Mouse (Mus musculus) midbrain, embryonic 13.5 days (tissue): Measurements from ENCODE around the gene Cyp2b19. TPM values are rescaled to one million over a fixed set of nuclear protein-coding genes. Genes with fewer than 3 reads are reported as not detected.
"Not testable (repeated sequence)": the region's sequence is repeated elsewhere in the genome, so short reads cannot be mapped to it uniquely, and the experiment has no call there.

Experiments
- ATAC-seq: fragments of 200-750 bp; cut with Nextera tagmentation; 2 replicates; pipeline ENCODE4 v1.8.0; 2017; ENCODE audit warnings: mild to moderate bottlenecking, moderate TSS enrichment, moderate library complexity
- H3K27ac ChIP-seq: fragments of 300-500 bp; sonication (generic); 2 replicates; pipeline ENCODE4 v1.5.1; 2015; ENCODE audit warnings: inconsistent platforms, mild to moderate bottlenecking, moderate library complexity
- H3K27me3 ChIP-seq: fragments of 300-500 bp; sonication (generic); 2 replicates; pipeline ENCODE4 v1.6.1; 2015; ENCODE audit warnings: mild to moderate bottlenecking, inconsistent platforms
- H3K36me3 ChIP-seq: fragments of 300-500 bp; sonication (generic); 2 replicates; pipeline ENCODE4 v1.6.1; 2015; ENCODE audit warnings: mild to moderate bottlenecking, inconsistent platforms
- H3K4me1 ChIP-seq: fragments of 300-500 bp; sonication (generic); replicated peaks from 2 replicates; pipeline ENCODE4 v1.6.1; 2015; ENCODE audit warnings: inconsistent platforms
- H3K4me2 ChIP-seq: fragments of 300-500 bp; sonication (generic); replicated peaks from 2 replicates; pipeline ENCODE4 v1.6.1; 2015; ENCODE audit warnings: moderate library complexity, mild to moderate bottlenecking, inconsistent platforms
- H3K4me3 ChIP-seq: fragments of 300-500 bp; sonication (generic); replicated peaks from 2 replicates; pipeline ENCODE4 v1.5.1; 2015; ENCODE audit warnings: mild to moderate bottlenecking, inconsistent platforms
- H3K9ac ChIP-seq: fragments of 300-500 bp; sonication (generic); replicated peaks from 2 replicates; pipeline ENCODE4 v1.6.1; 2015; ENCODE audit warnings: mild to moderate bottlenecking, inconsistent platforms
- H3K9me3 ChIP-seq: fragments of 300-500 bp; sonication (generic); 2 replicates; pipeline ENCODE4 v1.6.1; 2016; ENCODE audit warnings: mild to moderate bottlenecking, inconsistent platforms
- WGBS: fragments of 180-500 bp; shearing (Covaris S2); methylation state at CpG from one replicate; pipeline ENCODE4 v1.1.7; 2015; 5-methylcytosine and 5-hydroxymethylcytosine counted together
- polyA plus RNA-seq: library from polyadenylated mRNA; unstranded; fragments of >200 nt; fragmentation: Nextera tagmentation; extraction: Ambion mirVana; gene quantifications from 2 replicates; pipeline ENCODE4 v1.2.1, GENCODE M21; 2015

Cyp2b19 gene
- polyA plus RNA-seq, 1 experiment from 2014 or later = 0.38 TPM

- Histone ChIP-seq H3K9me3 (no peaks in the 10 kb centered on the region), H3K4me1 (peaks cover 10% of the 10 kb centered on the region; the same call in 1 of the 2 replicates), H3K27me3 (no peaks in the 10 kb centered on the region), H3K4me2 (peak overlapping the region; percentile 44), H3K36me3 (no peaks in the 10 kb centered on the region), H3K9ac (no peak overlapping the region), H3K4me3 (0 out of 2 replicates have a peak overlapping the region, but pooled peaks have one; percentile 8), H3K27ac (peak overlapping the region; percentile 19; the same call in 1 of the 2 replicates)
- peak; percentile 87 for ATAC-seq
- 4% methylated on average over 11 of the region's 11 CpGs for WGBS
These were observed 23.6 kb downstream of the Cyp2b19 start for GRCm38 (mm10) chr7:26780510-26780909.

- Histone ChIP-seq H3K4me3 (no peak overlapping the region), H3K27me3 (no peaks in the 10 kb centered on the region), H3K36me3 (no peaks in the 10 kb centered on the region), H3K4me2 (peak overlapping the region; percentile 44), H3K9me3 (no peaks in the 10 kb centered on the region), H3K9ac (no peak overlapping the region), H3K4me1 (peaks cover 10% of the 10 kb centered on the region; the same call in 1 of the 2 replicates), H3K27ac (0 out of 2 replicates have a peak overlapping the region, but pooled peaks have one; percentile 5)
- WGBS = 8% methylated on average over 8 of the region's 8 CpGs
- peak; percentile 31; the same call in 1 of the 2 replicates for ATAC-seq
These were observed 24.2 kb downstream of the Cyp2b19 start for GRCm38 (mm10) chr7:26780998-26781766.

GRCm38 (mm10) chr7:26781767-26782131 lies 24.8 kb downstream of the Cyp2b19 start:
- Histone ChIP-seq H3K9me3 (no peaks in the 10 kb centered on the region), H3K4me1 (peaks cover 10% of the 10 kb centered on the region; the same call in 1 of the 2 replicates), H3K4me2 (no peak overlapping the region), H3K27me3 (no peaks in the 10 kb centered on the region), H3K4me3 (no peak overlapping the region), H3K27ac (no peak overlapping the region), H3K36me3 (no peaks in the 10 kb centered on the region), H3K9ac (no peak overlapping the region)
- no peak for ATAC-seq
- WGBS = 27% methylated on average over 5 of the region's 8 CpGs

- Histone ChIP-seq H3K36me3 (no peaks in the 10 kb centered on the region), H3K27ac (no peak overlapping the region), H3K4me2 (no peak overlapping the region), H3K27me3 (no peaks in the 10 kb centered on the region), H3K4me3 (no peak overlapping the region), H3K9me3 (no peaks in the 10 kb centered on the region), H3K4me1 (peaks cover 10% of the 10 kb centered on the region; the same call in 1 of the 2 replicates), H3K9ac (no peak overlapping the region)
- ATAC-seq = no peak
- WGBS = 84% methylated on average over 5 of the region's 5 CpGs
These were observed 26.2 kb downstream of the Cyp2b19 start for GRCm38 (mm10) chr7:26783163-26783562.

- H3K4me3 ChIP-seq, H3K27me3 ChIP-seq, H3K9me3 ChIP-seq, ATAC-seq, H3K4me1 ChIP-seq, H3K4me2 ChIP-seq, H3K36me3 ChIP-seq, H3K27ac ChIP-seq, H3K9ac ChIP-seq: not testable (repeated sequence)
- 61% methylated on average over 1 of the region's 1 CpGs for WGBS
These were observed 29.1 kb downstream of the Cyp2b19 start for GRCm38 (mm10) chr7:26786013-26786412.

GRCm38 (mm10) chr7:26789984-26790383 lies 33.0 kb downstream of the Cyp2b19 start:
- Histone ChIP-seq H3K27ac (no peak overlapping the region), H3K4me2 (no peak overlapping the region), H3K27me3 (no peaks in the 10 kb centered on the region), H3K4me3 (no peak overlapping the region), H3K9me3 (no peaks in the 10 kb centered on the region), H3K4me1 (no peaks in the 10 kb centered on the region), H3K9ac (no peak overlapping the region), H3K36me3 (no peaks in the 10 kb centered on the region)
- 81% methylated on average over 6 of the region's 6 CpGs for WGBS
- ATAC-seq = no peak

- H3K36me3 ChIP-seq = no peaks in the 10 kb centered on the region
- H3K4me1 ChIP-seq = no peaks in the 10 kb centered on the region
- H3K9ac ChIP-seq = no peak overlapping the region
- H3K4me3 ChIP-seq = no peak overlapping the region
- ATAC-seq = no peak
- no peak overlapping the region for H3K27ac ChIP-seq
- no peaks in the 10 kb centered on the region for H3K27me3 ChIP-seq
- H3K9me3 ChIP-seq = no peaks in the 10 kb centered on the region; the same call in 1 of the 2 replicates
- no peak overlapping the region for H3K4me2 ChIP-seq
These were observed 43.2 kb downstream of the Cyp2b19 start for GRCm38 (mm10) chr7:26800104-26800503.

- 83% methylated on average over 1 of the region's 1 CpGs for whole genome bisulfite sequencing
- no peaks in the 10 kb centered on the region for H3K4me1 ChIP-seq
- ATAC-seq = no peak
- no peak overlapping the region for H3K9ac ChIP-seq
- no peaks in the 10 kb centered on the region for H3K36me3 ChIP-seq
- H3K9me3 ChIP-seq = no peaks in the 10 kb centered on the region; the same call in 1 of the 2 replicates
- H3K27me3 ChIP-seq = no peaks in the 10 kb centered on the region
- no peak overlapping the region for H3K27ac ChIP-seq
- H3K4me3 ChIP-seq = no peak overlapping the region
- H3K4me2 ChIP-seq = no peak overlapping the region
These were observed 44.1 kb downstream of the Cyp2b19 start for GRCm38 (mm10) chr7:26800996-26801395.

GRCm38 (mm10) chr7:26808592-26808991 lies 51.6 kb downstream of the Cyp2b19 start, which contains the start of gene Cyp2g1:
Gene Cyp2g1 (plus strand): TSS chr7:26808892.
- no peaks in the 10 kb centered on the region for H3K4me1 ChIP-seq
- no peak within 1 kb of the TSS for H3K9ac ChIP-seq
- no peaks in the 10 kb centered on the region for H3K27me3 ChIP-seq
- H3K27ac ChIP-seq = no peak within 1 kb of the TSS
- H3K36me3 ChIP-seq = no peaks in the 10 kb centered on the region
- whole genome bisulfite sequencing = 98% methylated on average over 2 of the region's 2 CpGs
- no peak within 1 kb of the TSS for H3K4me2 ChIP-seq
- no peak within 1 kb of the TSS for H3K4me3 ChIP-seq
- no peak for ATAC-seq
- H3K9me3 ChIP-seq = no peaks in the 10 kb centered on the region

Other genes with a start within 250 kb of the Cyp2b19 start
- gene Nlrp9a, start 222.1 kb upstream of the Cyp2b19 start, polyA plus RNA-seq = not detected in 2 replicates
- gene Vmn1r185, start 138.7 kb upstream of the Cyp2b19 start, polyA plus RNA-seq = not detected in 2 replicates
- gene Cyp2b23, start 70.7 kb upstream of the Cyp2b19 start, polyA plus RNA-seq = not detected in 2 replicates
- gene Cyp2g1, start 51.8 kb downstream of the Cyp2b19 start, polyA plus RNA-seq = not detected in 2 replicates
- 0.36 and 0.37 TPM in 2 replicates for gene Cyp2a5, start 78.2 kb downstream of the Cyp2b19 start, polyA plus RNA-seq
- not detected in 2 replicates for gene Cyp2a22, start 182.2 kb downstream of the Cyp2b19 start, polyA plus RNA-seq